Mouse (Mus musculus): ENCODE results near the gene Gm20388. TPM values are rescaled to one million over a fixed set of nuclear protein-coding genes. Genes with fewer than 3 reads are reported as not detected.
A peak's percentile ranks its signal among the peaks of the same experiment; 100 is the strongest.

Gm20388 gene
- polyA plus RNA-seq, 1 experiment from 2014 or later, result not detected

GRCm38 (mm10) chr8:122383039-122383438, 2472.4 kb downstream of the Gm20388 start:
- H3K4me2 ChIP-seq (replicated peaks; ENCODE audit: low read depth), result no peak overlapping the region
- H3K4me3 ChIP-seq (ENCODE audit: low read depth, low read length), result no peak overlapping the region
- no peak for ATAC-seq
- no peaks in the 10 kb centered on the region for H3K9me3 ChIP-seq (ENCODE audit: control insufficient read depth)
- H3K27ac ChIP-seq (ENCODE audit: low read depth, low read length), result no peak overlapping the region
- no peaks in the 10 kb centered on the region for H3K27me3 ChIP-seq (replicated peaks; ENCODE audit: control insufficient read depth, insufficient read depth, low read length)
- 0 out of 2 replicates have a peak, but pooled peaks cover 3% of the 10 kb centered on the region for H3K4me1 ChIP-seq (replicated peaks; ENCODE audit: control insufficient read depth, insufficient read depth, low read length)
- H3K9ac ChIP-seq (ENCODE audit: low read depth, low read length), result no peak overlapping the region
- 46% methylated on average over 4 of the region's 4 CpGs for whole genome bisulfite sequencing
- TF ChIP-seq CTCF (IDR thresholded peaks at IDR 0.05; ENCODE audit: low read depth), result no peak
- H3K36me3 ChIP-seq (ENCODE audit: control insufficient read depth, insufficient read depth), result peaks cover 60% of the 10 kb centered on the region

GRCm38 (mm10) chr8:122389357-122389756, 2478.7 kb downstream of the Gm20388 start:
- H3K4me2 ChIP-seq (replicated peaks; ENCODE audit: low read depth), result no peak overlapping the region
- H3K36me3 ChIP-seq (ENCODE audit: control insufficient read depth, insufficient read depth), result peaks cover 84% of the 10 kb centered on the region
- H3K27me3 ChIP-seq (replicated peaks; ENCODE audit: control insufficient read depth, insufficient read depth, low read length), result no peaks in the 10 kb centered on the region
- H3K27ac ChIP-seq (ENCODE audit: low read depth, low read length), result no peak overlapping the region
- TF ChIP-seq CTCF (IDR thresholded peaks at IDR 0.05; ENCODE audit: low read depth), result peak; percentile 51
- no peaks in the 10 kb centered on the region for H3K9me3 ChIP-seq (ENCODE audit: control insufficient read depth)
- no peak for ATAC-seq
- 86% methylated on average over 3 of the region's 3 CpGs for WGBS
- H3K9ac ChIP-seq (ENCODE audit: low read depth, low read length), result no peak overlapping the region
- no peaks in the 10 kb centered on the region for H3K4me1 ChIP-seq (replicated peaks; ENCODE audit: control insufficient read depth, insufficient read depth, low read length)
- no peak overlapping the region for H3K4me3 ChIP-seq (ENCODE audit: low read depth, low read length)

GRCm38 (mm10) chr8:122390758-122391157, 2480.1 kb downstream of the Gm20388 start:
- H3K4me2 ChIP-seq (replicated peaks; ENCODE audit: low read depth), result no peak overlapping the region
- H3K36me3 ChIP-seq (ENCODE audit: control insufficient read depth, insufficient read depth), result peaks cover 75% of the 10 kb centered on the region
- H3K4me1 ChIP-seq (replicated peaks; ENCODE audit: control insufficient read depth, insufficient read depth, low read length), result no peaks in the 10 kb centered on the region
- no peak overlapping the region for H3K4me3 ChIP-seq (ENCODE audit: low read depth, low read length)
- no peak overlapping the region for H3K27ac ChIP-seq (ENCODE audit: low read depth, low read length)
- 74% methylated on average over 3 of the region's 3 CpGs for WGBS
- no peak overlapping the region for H3K9ac ChIP-seq (ENCODE audit: low read depth, low read length)
- no peaks in the 10 kb centered on the region for H3K9me3 ChIP-seq (ENCODE audit: control insufficient read depth)
- TF ChIP-seq CTCF (IDR thresholded peaks at IDR 0.05; ENCODE audit: low read depth), result no peak
- no peaks in the 10 kb centered on the region for H3K27me3 ChIP-seq (replicated peaks; ENCODE audit: control insufficient read depth, insufficient read depth, low read length)
- no peak for ATAC-seq

- no peaks in the 10 kb centered on the region for H3K4me1 ChIP-seq (replicated peaks; ENCODE audit: control insufficient read depth, insufficient read depth, low read length)
- no peak overlapping the region for H3K9ac ChIP-seq (ENCODE audit: low read depth, low read length)
- no peak for TF ChIP-seq CTCF (IDR thresholded peaks at IDR 0.05; ENCODE audit: low read depth)
- 0 out of 2 replicates have a peak overlapping the region, but pooled peaks have one; percentile 2 for H3K27ac ChIP-seq (ENCODE audit: low read depth, low read length)
- no peaks in the 10 kb centered on the region for H3K9me3 ChIP-seq (ENCODE audit: control insufficient read depth)
- no peak overlapping the region for H3K4me3 ChIP-seq (ENCODE audit: low read depth, low read length)
- no peak overlapping the region for H3K4me2 ChIP-seq (replicated peaks; ENCODE audit: low read depth)
- ATAC-seq, result peak; percentile 83
- peaks cover 62% of the 10 kb centered on the region for H3K36me3 ChIP-seq (ENCODE audit: control insufficient read depth, insufficient read depth)
- no peaks in the 10 kb centered on the region for H3K27me3 ChIP-seq (replicated peaks; ENCODE audit: control insufficient read depth, insufficient read depth, low read length)
Observed at GRCm38 (mm10) chr8:122393717-122394116, 2483.1 kb downstream of the Gm20388 start.

GRCm38 (mm10) chr8:122395291-122395690, 2484.7 kb downstream of the Gm20388 start:
- no peak for TF ChIP-seq CTCF (IDR thresholded peaks at IDR 0.05; ENCODE audit: low read depth)
- 84% methylated on average over 6 of the region's 6 CpGs for WGBS
- Histone ChIP-seq H3K9ac (ENCODE audit: low read depth, low read length) (no peak overlapping the region), H3K4me1 (replicated peaks; ENCODE audit: control insufficient read depth, insufficient read depth, low read length) (no peaks in the 10 kb centered on the region), H3K4me2 (replicated peaks; ENCODE audit: low read depth) (no peak overlapping the region), H3K27ac (ENCODE audit: low read depth, low read length) (no peak overlapping the region), H3K36me3 (ENCODE audit: control insufficient read depth, insufficient read depth) (peaks cover 65% of the 10 kb centered on the region), H3K4me3 (ENCODE audit: low read depth, low read length) (no peak overlapping the region), H3K27me3 (replicated peaks; ENCODE audit: control insufficient read depth, insufficient read depth, low read length) (no peaks in the 10 kb centered on the region), H3K9me3 (ENCODE audit: control insufficient read depth) (no peaks in the 10 kb centered on the region)
- no peak for ATAC-seq

- Histone ChIP-seq H3K27me3 (replicated peaks; ENCODE audit: control insufficient read depth, insufficient read depth, low read length) (no peaks in the 10 kb centered on the region), H3K4me2 (replicated peaks; ENCODE audit: low read depth) (no peak overlapping the region), H3K4me3 (ENCODE audit: low read depth, low read length) (no peak overlapping the region), H3K4me1 (replicated peaks; ENCODE audit: control insufficient read depth, insufficient read depth, low read length) (no peaks in the 10 kb centered on the region), H3K27ac (ENCODE audit: low read depth, low read length) (no peak overlapping the region), H3K36me3 (ENCODE audit: control insufficient read depth, insufficient read depth) (peaks cover 75% of the 10 kb centered on the region), H3K9me3 (ENCODE audit: control insufficient read depth) (no peaks in the 10 kb centered on the region), H3K9ac (ENCODE audit: low read depth, low read length) (no peak overlapping the region)
- ATAC-seq, result no peak
- TF ChIP-seq CTCF (IDR thresholded peaks at IDR 0.05; ENCODE audit: low read depth), result no peak
- WGBS, result 93% methylated on average over 9 of the region's 9 CpGs
Observed at GRCm38 (mm10) chr8:122398186-122398585, 2487.5 kb downstream of the Gm20388 start.
